Mouse (Mus musculus) midbrain, postnatal 0 days (tissue): ENCODE measurements around the gene Pcolce2. TPM values are rescaled to one million over a fixed set of nuclear protein-coding genes. Genes with fewer than 3 reads are reported as not detected.
"Not testable (repeated sequence)": the region's sequence is repeated elsewhere in the genome, so short reads cannot be mapped to it uniquely, and the experiment has no call there.

Experiments
- ATAC-seq: fragments of 200-750 bp; cut with Nextera tagmentation; 2 replicates; pipeline ENCODE4 v1.8.0; 2017; ENCODE audit warnings: moderate number of reproducible peaks, mild to moderate bottlenecking, moderate TSS enrichment, moderate library complexity; ENCODE audit not compliant: low FRiP score
- DNase-seq: peaks from one replicate; pipeline ENCODE4 v3.0.0-alpha.2; 2015; ENCODE audit warnings: low spot score
- H3K27ac ChIP-seq: fragments of 300-500 bp; sonication (generic); 2 replicates; pipeline ENCODE4 v1.5.1; 2014; ENCODE audit warnings: low read depth, mild to moderate bottlenecking, low read length, mixed read lengths
- H3K27me3 ChIP-seq: fragments of 300-500 bp; sonication (generic); 2 replicates; pipeline ENCODE4 v1.6.1; 2014; ENCODE audit warnings: low read length, control low read depth, mixed read lengths; ENCODE audit not compliant: insufficient read depth
- H3K36me3 ChIP-seq: fragments of 300-500 bp; sonication (generic); 2 replicates; pipeline ENCODE4 v1.6.1; 2014; ENCODE audit warnings: low read length, control low read depth, mixed read lengths; ENCODE audit not compliant: insufficient read depth
- H3K4me1 ChIP-seq: fragments of 300-500 bp; sonication (generic); 2 replicates; pipeline ENCODE4 v1.6.1; 2014; ENCODE audit warnings: mild to moderate bottlenecking, control low read depth, antibody characterized with exemption, low read length, mixed read lengths; ENCODE audit not compliant: insufficient read depth
- H3K4me2 ChIP-seq: fragments of 300-500 bp; sonication (generic); 2 replicates; pipeline ENCODE4 v1.6.1; 2014; ENCODE audit warnings: low read depth, mild to moderate bottlenecking, low read length, mixed read lengths; ENCODE audit not compliant: poor library complexity, severe bottlenecking
- H3K4me3 ChIP-seq: fragments of 300-500 bp; sonication (generic); 2 replicates; pipeline ENCODE4 v1.5.1; 2014; ENCODE audit warnings: low read depth, mild to moderate bottlenecking, low read length, moderate library complexity
- H3K9ac ChIP-seq: fragments of 300-500 bp; sonication (generic); replicated peaks from 2 replicates; pipeline ENCODE4 v1.6.1; 2014; ENCODE audit warnings: mild to moderate bottlenecking, low read length, moderate library complexity, mixed read lengths; ENCODE audit not compliant: poor library complexity, severe bottlenecking
- H3K9me3 ChIP-seq: fragments of 300-500 bp; sonication (generic); 2 replicates; pipeline ENCODE4 v1.6.1; 2016; ENCODE audit warnings: low read length, control low read depth
- CTCF ChIP-seq: IDR thresholded peaks from 2 replicates; pipeline ENCODE4 v1.5.1; 2016; ENCODE audit warnings: antibody characterized with exemption, mild to moderate bottlenecking
- WGBS: fragments of 180-500 bp; shearing (Covaris S2); extraction: QIAGEN DNeasy Blood & Tissue Kit; methylation state at CpG from one replicate; pipeline ENCODE4 v1.1.7; 2014; 5-methylcytosine and 5-hydroxymethylcytosine counted together
- polyA plus RNA-seq: library from polyadenylated mRNA; unstranded; fragments of >200 nt; fragmentation: Nextera tagmentation; extraction: Ambion mirVana; gene quantifications from 2 replicates; pipeline ENCODE4 v1.2.1, GENCODE M21; 2015
- total RNA-seq: library from RNA; depleted of rRNA; stranded (reverse); fragments of >200 nt; gene quantifications from 2 replicates; pipeline ENCODE4 v1.2.3, GENCODE M21; 2014

Gene Pcolce2
- total and polyA plus RNA-seq, 2 experiments from 2014 or later, result 0.66 to 2.0 TPM

- Histone ChIP-seq H3K9ac (no peak overlapping the region), H3K4me1 (no peaks in the 10 kb centered on the region), H3K4me3 (no peak overlapping the region), H3K36me3 (no peaks in the 10 kb centered on the region), H3K4me2 (no peak overlapping the region), H3K27me3 (no peaks in the 10 kb centered on the region), H3K9me3 (no peaks in the 10 kb centered on the region), H3K27ac (no peak overlapping the region)
- TF ChIP-seq CTCF, result no peak
- ATAC-seq (no peak), DNase-seq (no peak)
- WGBS, result 76% methylated on average over 3 of the region's 3 CpGs
Measured at GRCm38 (mm10) chr9:95615961-95616360, 21.4 kb upstream of the Pcolce2 start.

- H3K4me3 ChIP-seq, result no peak overlapping the region
- H3K9me3 ChIP-seq, result no peaks in the 10 kb centered on the region
- no peaks in the 10 kb centered on the region for H3K4me1 ChIP-seq
- TF ChIP-seq CTCF, result no peak
- ATAC-seq, result no peak
- DNase-seq, result no peak
- H3K4me2 ChIP-seq, result no peak overlapping the region
- no peaks in the 10 kb centered on the region for H3K27me3 ChIP-seq
- H3K36me3 ChIP-seq, result no peaks in the 10 kb centered on the region
- no peak overlapping the region for H3K27ac ChIP-seq
- no peak overlapping the region for H3K9ac ChIP-seq
- 94% methylated on average over 1 of the region's 1 CpGs for WGBS
Measured at GRCm38 (mm10) chr9:95618572-95618971, 18.8 kb upstream of the Pcolce2 start.

GRCm38 (mm10) chr9:95624072-95624471 is 13.3 kb upstream of the Pcolce2 start:
- no peak for ATAC-seq
- no peak overlapping the region for H3K4me3 ChIP-seq
- 82% methylated on average over 3 of the region's 3 CpGs for WGBS
- no peak overlapping the region for H3K4me2 ChIP-seq
- no peak for TF ChIP-seq CTCF
- H3K9me3 ChIP-seq, result no peaks in the 10 kb centered on the region
- H3K27ac ChIP-seq, result no peak overlapping the region
- no peaks in the 10 kb centered on the region for H3K4me1 ChIP-seq
- DNase-seq, result no peak
- no peaks in the 10 kb centered on the region for H3K36me3 ChIP-seq
- no peak overlapping the region for H3K9ac ChIP-seq
- no peaks in the 10 kb centered on the region for H3K27me3 ChIP-seq

GRCm38 (mm10) chr9:95628439-95628948 is 8.9 kb upstream of the Pcolce2 start:
- H3K9me3 ChIP-seq, result no peaks in the 10 kb centered on the region
- no peak overlapping the region for H3K4me3 ChIP-seq
- no peak overlapping the region for H3K9ac ChIP-seq
- no peak for ATAC-seq
- no peak overlapping the region for H3K27ac ChIP-seq
- no peak for TF ChIP-seq CTCF
- no peaks in the 10 kb centered on the region for H3K4me1 ChIP-seq
- no peak overlapping the region for H3K4me2 ChIP-seq
- 86% methylated on average over 6 of the region's 6 CpGs for WGBS
- no peaks in the 10 kb centered on the region for H3K27me3 ChIP-seq
- no peaks in the 10 kb centered on the region for H3K36me3 ChIP-seq
- DNase-seq, result no peak

GRCm38 (mm10) chr9:95629561-95629960 is 7.8 kb upstream of the Pcolce2 start:
- H3K27me3 ChIP-seq, H3K4me1 ChIP-seq, H3K9ac ChIP-seq, H3K36me3 ChIP-seq, H3K4me2 ChIP-seq, ATAC-seq, DNase-seq, H3K4me3 ChIP-seq, H3K9me3 ChIP-seq, H3K27ac ChIP-seq: not testable (repeated sequence)
- 91% methylated on average over 2 of the region's 2 CpGs for WGBS

- Histone ChIP-seq H3K4me3 (peak overlapping the region; percentile 75; the same call in 1 of the 2 replicates), H3K27me3 (no peaks in the 10 kb centered on the region), H3K27ac (no peak overlapping the region), H3K4me2 (peak overlapping the region; percentile 91; the same call in 1 of the 2 replicates), H3K9ac (no peak overlapping the region), H3K9me3 (no peaks in the 10 kb centered on the region), H3K4me1 (no peaks in the 10 kb centered on the region), H3K36me3 (no peaks in the 10 kb centered on the region)
- 73% methylated on average over 4 of the region's 4 CpGs for WGBS
- DNase-seq, result no peak
- ATAC-seq, result no peak
- no peak for TF ChIP-seq CTCF
Measured at GRCm38 (mm10) chr9:95636395-95636794, 1.0 kb upstream of the Pcolce2 start.
